Mouse (Mus musculus) kidney, postnatal 4 days (tissue): ENCODE measurements around the gene Tpd52l1.
"Not testable (repeated sequence)": the region's sequence is repeated elsewhere in the genome, so short reads cannot be mapped to it uniquely, and the experiment has no call there.

Experiments used
- DNase-seq, 2 experiments: peaks; one replicate each; pipeline ENCODE4 v3.0.0; 2021; ENCODE audit warnings: mixed read lengths in 2 of 2

The Tpd52l1 gene

DNA sequence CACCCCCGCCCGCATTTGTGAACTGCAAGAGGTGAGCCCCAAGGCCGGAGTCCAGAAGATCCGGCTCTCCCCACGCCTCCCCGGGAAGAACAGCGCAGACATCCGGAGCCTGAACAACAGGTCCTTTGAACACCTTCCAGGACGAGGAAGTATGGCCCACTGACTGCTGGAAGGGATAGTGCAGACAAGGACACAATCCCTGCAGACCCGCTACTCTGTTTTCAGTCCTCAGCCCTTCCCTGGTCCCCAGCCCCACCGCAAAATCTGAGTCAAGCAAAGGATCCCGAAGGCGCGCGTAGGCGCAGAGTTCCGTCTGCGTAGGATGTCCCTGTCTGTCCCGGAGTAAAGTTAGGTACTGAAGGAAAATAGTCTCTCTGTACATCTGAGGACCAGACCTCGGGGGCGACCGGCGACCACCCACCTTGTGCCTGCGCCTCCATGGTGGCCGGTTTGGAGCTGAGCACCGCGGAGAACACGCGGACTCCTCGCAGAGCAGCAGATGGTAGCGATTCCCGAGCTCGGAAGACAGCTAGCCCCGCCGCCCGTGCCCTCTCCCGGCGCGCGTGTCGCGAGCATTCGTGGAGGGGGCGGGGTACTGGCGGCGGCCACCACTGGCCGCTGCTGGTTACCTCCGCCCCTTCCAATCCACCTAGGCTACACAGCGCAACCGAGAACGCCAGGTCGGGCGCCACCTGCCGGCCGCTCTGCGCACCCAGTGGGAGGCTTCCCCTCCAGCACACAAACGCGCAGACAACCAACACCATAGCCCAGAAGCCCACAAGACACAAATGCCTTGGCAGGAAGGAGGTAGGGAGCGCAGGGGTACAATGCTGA is at the start of gene Tpd52l1:
Gene Tpd52l1, minus strand, starts transcription at position 668 of the 834 bp plus-strand sequence.
- DNase-seq = peak; percentile 92 to 94

DNA sequence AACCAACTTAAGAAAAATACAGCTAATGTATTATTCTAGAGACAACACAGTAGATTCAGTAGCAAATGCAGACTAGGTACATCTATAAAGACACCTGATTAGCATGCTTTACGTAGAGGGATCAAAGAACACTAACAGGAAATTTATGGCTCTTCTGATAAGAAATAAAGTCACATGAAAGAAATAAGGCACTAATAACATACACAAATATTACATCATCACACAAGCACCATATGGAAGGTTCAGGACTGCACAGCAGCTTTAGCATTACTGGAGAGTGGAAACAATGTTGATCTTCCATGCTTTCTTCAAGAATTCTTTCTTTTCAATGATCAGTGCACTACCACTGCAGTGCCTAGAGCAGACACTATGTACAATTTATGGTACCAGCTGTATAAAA is 48.5 kb upstream of the Tpd52l1 start:
- DNase-seq = no peak

DNA sequence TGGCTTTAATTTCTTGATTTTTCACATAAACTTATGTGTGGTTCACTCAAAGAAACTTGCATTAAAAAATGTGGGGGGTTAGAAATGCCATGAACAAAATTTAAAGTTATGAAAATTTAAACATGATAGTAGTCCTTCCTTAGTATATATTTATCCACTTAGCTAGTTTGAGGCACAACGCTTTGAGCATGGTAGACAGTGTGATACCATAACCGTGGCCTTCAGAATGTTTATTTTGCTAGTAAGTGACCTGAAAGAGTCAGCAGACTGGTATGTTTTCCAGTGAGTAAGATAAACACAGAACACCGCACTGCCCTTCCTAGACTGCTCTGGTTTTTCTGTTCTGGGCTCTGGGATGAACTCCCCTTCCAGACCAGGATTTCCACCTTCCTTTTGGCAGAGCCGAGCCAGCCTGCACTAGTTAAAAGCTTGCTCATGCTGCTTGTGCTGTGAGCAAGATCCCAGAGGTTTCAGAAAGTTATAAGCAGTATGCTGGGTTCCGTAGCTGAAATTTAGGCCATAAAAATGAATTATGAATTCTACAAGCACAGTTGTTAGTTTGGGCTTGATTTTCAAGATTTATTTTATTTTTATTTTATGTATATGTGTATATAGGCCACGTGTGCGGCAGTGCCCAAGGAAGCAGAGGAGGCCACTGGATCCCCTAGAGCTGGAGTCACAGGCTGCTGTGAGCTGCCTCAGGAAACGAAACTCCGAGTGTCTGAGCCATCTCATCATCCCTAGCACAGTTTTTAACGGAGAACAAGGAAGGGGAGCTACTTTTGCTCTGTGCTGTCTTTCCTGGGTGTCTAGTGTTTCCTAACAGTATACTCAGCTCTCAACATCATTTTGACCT is 21.5 kb upstream of the Tpd52l1 start:
- peak in 1 of 2 experiments; percentile 10 for DNase-seq

DNA sequence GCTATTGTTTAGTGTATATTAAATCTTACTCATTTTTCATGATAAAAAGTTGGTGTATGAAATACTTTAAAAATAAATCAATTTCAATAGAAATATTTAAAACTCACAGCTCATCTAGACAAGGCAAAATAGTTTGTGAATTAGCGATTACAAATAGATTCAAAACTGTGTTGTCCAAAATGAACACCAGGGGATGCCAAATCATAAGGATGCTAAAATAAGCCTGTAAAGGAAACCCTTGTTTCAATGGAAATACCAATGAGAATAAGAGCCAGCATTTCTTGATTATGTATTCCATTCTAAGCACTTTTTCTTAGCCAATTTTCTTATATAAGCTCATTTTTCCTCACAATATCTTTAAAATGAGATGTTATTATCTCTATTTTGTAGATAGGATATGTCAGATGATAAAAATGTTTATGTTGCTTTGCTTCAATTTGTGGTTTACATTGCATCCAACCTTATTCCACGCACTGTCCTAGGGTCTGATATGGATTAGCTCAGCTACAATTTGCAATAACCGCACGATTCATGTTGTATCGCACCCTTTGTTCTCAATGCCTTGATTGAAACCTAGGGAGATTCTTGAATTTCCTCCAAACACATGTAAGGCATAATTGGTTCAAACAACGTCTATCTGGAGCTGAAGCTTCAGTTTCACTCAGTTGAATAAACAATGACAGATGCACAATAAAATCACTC is 20.2 kb upstream of the Tpd52l1 start:
- no peak for DNase-seq

DNA sequence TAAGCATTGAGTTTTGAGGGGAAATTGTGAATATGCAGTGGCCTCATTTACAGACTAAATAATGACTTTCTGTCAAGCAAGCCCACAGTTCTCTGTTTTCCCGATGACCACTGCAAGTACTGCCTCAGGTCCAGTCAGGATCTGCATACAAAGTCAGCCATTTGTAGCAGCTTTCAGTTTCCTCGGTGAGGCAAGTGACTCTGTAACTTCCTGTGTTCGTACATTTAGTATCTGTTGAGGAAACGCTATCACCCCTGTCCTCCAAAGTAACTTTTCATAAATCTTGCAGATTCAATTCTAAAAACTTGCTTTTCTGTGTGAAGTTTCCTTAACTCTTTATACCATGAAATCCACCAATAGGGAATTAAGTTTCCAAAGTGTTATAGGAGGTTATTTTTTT is 19.7 kb upstream of the Tpd52l1 start:
- no peak for DNase-seq

DNA sequence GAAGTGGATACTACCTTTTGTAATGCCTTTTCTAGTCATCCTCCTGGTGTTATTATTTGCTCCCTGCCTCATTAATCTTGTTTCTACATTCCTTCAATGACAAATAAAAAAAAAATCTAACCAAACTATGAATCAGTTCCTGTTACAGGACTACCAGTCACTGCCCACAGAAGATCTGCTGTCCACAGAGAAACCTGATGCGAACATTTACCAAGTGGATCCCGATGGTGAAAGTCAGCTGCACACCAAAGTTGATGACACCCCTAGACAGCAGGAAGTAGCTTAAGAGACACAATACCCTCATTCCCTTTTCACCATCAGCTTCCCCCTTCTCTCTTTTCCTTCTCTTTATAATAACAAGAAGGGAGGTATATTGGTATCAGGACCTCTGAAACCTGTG is 17.3 kb upstream of the Tpd52l1 start:
- DNase-seq = no peak

DNA sequence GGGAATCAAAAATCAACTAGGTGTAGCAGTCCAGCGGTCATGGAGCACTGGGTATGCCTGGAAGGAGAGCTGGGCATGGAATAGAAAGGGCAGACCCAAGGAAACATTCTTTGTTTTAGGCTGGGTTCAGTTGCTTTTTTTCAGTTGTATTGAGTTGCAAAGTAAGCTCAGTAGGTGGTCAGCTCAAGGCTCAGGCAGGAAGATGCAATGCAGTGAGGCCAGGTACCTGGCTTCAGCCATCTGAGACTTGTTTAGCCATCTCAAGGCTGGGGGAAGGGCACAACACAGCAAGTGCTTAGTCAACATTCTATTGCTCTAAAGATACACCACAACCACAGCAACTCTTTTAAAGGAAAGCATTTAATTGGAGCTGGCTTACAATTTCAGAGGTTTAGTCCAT is 11.0 kb upstream of the Tpd52l1 start:
- no peak for DNase-seq

DNA sequence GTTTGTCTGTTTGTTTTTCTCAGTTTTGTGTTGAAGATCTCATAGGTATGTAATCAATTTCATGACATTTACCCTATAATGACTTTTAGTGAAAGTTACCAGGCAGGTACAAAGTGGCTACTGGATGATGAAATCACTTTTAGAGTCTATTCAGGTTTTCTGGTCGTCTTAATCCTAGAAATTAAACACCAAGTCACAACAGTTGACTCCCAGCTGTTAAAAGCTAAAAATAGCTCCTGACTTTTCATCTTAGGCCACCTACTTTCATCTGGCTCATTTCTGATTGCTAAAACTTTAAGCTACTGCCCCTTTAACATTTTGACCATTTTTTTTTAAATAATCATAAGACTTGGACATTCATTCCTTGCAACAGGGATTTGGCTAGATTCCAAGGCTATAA is 1.3 kb upstream of the Tpd52l1 start:
- DNase-seq = no peak

DNA sequence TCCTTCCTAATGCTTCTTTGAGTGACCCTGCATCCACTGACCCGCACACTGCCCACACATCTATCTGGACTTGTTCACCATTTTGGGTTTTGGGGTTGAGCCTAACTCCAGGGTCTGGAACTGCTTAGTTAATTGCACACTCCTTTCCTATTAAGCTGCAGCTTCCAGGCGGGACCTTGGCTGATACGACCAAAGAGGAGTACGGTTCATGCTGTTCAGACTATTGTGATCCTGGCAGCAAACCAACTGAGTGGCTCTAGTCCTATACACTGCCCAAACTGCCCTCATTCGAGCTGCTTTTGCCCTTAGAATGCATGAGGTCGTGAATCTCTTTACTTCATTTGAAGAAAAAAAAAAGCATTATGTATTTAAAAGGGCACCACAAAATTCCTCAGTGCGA is 1.6 kb downstream of the Tpd52l1 start:
- no peak for DNase-seq

DNA sequence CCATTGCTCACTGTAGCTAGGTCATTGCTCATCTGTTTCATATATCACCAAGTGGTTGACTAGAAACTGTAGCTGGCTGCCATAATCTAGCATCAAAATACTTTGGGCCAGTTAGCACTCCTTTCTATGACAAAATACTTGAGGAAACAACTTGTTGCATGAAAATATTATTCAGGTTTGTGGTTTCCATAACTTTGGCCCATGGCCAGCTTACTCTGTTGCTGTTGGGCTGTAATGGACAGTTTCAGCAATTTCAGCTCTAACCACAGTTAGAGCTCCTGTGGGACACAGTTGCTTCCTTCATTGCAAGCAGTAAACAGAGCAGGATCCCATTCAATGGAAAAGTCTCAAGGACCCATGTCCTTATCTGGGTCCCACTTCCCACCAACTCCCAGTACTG is 4.3 kb downstream of the Tpd52l1 start:
- DNase-seq = no peak

DNA sequence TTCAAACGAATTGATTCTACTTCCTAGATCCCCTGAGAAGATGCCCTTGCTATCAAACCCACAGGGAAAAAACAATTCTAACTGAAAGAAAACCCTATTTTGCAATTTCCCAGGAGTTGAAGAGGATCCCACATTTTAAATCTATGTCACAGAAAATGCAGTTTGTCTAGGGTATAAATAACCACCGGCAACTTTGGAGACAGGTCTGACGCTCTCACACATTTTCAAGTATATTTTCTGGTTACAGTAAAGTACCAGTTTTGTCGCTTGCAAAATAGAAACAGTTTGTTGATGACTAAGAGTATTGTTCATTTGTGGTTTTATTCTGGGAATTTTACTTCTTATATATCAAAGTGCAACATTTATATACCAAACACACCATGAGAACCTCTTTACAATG is 9.7 kb downstream of the Tpd52l1 start:
- no peak for DNase-seq

DNA sequence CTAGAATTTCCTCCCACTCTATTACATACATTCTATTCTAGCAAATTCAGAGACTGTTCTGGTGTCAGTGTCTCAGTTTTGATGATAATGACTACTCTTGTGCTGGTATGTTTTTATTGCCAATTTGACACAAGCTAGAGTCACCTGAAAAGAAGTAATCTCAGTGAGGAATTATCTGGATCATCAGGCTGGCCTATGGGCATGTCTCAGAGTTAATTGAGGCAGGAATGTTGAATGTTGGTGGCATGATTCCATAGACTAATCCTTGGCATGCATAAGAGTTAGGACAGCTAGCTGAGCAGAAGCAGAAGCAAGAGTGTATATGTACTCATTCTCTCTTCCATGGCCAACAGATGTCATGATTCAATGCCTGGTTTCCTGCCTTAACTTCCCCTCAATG is 27.8 kb downstream of the Tpd52l1 start:
- no peak for DNase-seq

DNA sequence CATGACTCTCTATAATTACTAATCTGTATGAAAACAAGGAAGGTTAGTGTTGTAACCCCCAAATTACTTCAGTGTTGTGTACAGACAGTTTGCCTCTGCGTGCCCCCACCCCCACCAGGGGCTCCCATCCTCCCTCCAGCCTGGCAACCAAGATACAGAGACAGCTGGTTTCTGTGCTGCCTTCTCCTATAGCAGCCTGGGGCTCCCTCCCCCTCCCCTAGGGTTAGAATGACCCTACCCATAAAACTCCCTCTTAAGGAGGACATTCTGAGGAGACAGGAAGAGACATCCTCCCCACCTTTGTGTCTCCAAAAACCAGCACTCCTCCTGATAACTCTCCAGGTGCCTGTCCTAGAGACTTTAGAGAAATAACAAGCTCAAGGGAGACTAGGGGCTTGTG is 52.8 kb downstream of the Tpd52l1 start:
- DNase-seq = no peak

DNA sequence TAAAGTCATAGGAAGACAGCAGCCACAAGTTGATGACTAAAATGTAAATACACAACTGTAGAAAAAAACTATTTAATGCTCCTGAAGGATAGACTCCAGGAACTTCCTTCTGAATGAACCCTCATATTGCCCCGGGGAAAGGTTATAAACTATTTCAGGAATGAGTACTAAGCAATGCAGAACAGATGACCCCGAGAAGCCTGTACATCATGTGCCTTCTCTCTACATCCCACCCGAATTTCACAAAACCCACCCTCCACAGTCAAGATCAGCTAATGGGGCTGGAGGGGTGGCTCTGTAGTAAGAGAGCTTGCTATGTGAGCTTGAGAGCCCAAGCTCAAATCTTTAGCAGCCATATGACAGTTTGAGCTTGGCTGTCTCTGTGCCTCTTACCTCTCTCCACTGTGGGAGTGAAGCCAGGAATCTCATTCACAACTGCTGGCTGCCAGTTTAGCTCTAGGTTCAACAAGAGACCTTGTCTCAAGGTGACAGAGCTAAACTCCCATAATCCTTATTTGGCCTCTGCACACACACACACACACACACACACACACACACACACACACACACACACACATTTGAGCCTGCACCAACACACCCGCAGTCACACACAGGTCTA is 54.9 kb downstream of the Tpd52l1 start:
- DNase-seq = no peak

DNA sequence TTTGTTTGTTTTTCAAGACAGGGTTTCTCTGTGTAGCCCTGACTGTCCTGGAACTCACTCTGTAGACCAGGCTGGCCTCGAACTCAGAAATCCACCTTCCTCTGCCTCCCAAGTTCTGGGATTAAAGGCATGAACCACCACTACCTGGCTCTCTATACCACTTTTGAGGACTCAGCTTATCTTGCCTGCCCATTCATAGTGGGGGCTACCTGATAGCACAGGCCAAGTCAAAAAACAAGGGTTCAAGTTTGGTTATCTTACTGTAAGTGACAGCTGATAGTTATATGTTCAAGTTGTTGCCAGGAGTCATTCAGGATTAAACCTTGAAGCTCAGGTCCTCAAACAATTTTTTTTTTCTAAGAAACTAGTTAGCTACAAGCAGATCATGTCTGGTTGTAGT is 57.2 kb downstream of the Tpd52l1 start:
- not testable (repeated sequence) for DNase-seq

DNA sequence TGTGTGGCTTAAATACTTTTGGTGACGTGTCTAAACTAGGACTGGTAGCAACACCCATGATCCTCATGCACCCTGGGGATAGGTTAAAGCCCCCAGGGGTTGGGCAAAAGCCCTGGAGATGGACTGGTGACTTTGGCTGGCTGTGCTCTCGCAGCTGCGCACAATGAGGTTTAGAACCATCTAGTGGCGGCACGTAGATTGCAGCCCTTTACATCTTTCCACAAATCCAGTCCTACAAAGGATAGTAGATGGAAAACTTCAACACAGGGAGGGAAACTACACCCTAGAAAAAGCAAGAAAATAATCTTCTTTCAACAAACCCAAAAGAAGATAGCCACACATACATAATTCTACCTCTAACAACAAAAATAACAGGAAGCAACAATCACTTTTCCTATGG is 75.6 kb downstream of the Tpd52l1 start:
- DNase-seq = peak; percentile 26 to 30

DNA sequence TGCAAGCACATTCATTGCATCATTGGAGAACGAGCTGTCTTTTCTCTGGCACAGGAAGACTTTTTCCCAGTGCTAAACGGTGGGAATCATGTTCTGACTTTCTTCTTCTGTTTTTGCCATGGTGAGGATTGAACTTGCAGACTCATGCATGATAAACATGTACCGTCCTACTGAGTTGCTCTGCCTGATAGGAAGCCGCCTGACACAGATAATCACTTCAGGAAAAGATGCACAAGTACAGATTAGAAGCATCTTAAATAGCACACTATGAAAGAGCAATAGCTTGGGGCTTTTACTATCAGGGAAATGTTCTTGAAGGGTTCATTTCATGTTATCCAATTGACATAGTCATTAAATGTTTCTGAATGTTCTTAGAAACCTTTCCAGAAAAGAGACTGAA is 86.0 kb downstream of the Tpd52l1 start:
- no peak for DNase-seq

DNA sequence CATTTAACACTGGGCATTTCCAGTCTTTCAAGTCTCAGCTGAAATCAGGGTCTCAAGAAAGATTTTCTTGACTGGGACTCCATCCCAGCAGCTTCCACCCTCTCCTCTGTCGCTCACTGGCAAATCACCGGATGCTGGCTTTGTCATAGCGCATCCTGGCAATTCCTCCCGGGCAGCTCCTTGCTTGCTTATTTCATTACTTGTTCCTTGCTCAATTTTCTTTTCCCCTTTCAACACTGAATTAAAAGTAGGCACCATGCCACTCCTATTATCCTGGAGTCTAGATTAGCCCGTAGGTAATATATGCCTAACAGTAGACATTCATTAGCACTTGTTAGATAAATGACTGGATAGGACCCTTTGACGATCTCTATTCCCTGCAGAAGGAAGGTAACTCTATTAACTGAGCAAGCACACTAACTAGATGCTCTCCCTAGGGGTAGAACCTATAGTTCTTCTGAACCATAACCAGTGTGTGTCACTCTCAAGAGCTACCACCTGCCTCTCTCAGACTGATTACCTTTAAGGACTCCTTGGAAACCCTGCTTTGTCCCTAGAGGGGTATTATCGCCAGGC is 90.8 kb downstream of the Tpd52l1 start:
- DNase-seq = no peak

DNA sequence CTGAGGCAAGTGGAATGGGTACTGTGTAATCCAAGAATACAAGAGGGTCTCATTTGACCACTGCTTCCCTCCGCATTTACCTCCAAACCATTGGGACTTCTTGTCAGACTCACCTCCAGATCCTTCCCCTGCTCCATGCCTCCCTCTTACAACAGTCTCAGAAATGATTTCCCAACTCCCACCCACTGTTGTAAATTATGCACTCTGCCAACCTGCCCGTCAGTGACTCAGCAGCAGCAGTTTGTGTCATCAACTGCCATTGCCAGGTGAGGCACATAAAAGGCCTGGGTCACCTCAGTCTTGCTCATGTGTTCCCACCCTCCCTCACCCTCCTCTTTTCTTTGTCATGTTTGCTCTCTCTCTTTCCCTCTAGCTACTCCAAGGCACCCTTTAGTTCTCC is 91.6 kb downstream of the Tpd52l1 start:
- DNase-seq = no peak

DNA sequence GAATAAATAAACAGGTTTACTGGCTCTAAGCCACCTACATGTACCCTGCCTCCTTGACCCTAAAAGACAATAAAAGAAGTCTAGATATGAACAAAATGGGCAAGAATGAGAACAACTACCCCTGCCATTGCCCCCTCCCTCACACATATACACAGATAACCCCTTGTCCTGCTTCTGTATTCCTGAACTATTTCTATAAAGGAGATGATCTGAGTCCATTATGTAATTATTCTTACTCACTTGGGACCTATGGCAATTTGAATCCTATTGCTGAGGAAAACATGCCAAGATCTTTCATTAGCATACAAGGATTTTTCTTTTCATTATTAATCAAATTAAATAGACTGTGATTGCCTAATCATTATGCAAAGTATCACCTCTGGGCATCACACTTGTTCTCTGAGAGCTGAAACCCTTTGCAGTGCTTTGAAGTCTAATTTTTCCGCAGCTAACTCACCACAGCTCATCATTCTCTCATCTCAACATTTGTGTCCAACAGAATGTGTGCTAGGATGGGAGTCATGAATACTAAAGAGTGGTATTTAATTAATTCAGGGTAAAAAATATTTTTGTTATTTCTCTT is 92.8 kb downstream of the Tpd52l1 start:
- no peak for DNase-seq

DNA sequence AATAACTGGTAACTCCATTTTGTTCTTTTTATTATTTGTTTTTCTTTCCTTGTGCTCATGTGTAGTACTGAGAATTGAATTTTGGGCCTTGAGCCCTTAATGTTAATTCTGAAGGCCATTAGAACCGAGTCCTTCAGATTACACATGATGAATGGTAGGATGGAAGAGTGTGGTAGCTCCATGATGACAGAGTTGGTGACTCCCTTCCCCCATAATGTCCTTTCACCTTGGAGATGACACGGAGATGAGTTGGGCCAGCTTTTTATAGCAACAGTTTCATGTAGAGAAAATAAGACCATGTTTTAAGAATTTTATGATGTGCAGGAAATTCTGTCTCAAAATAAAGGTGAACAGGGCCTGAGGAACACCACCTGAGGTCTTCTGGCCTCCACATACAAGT is 94.7 kb downstream of the Tpd52l1 start:
- no peak for DNase-seq

DNA sequence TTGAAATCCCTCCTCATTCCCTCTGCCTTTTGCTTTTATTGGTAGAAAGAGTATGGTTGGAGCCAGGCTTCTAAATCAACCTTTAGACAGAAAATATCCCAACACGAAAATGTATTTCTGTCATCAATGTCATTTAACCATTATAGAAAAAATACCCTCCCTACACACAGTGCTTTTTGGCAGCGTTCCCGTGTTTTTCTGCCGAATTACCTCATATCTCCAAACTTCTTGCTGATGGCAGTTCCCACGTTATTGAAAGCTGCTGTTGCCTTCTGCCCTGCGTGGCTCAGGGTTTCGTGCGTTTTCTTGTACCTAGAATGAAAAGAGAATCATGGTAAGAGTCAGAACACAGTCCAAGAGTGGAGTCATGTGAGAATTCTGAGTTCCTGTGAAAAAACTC is 99.4 kb downstream of the Tpd52l1 start:
- DNase-seq = peak; percentile 7 to 8
